Mouse (Mus musculus) neural tube, embryonic 15.5 days (tissue): Measurements from ENCODE around the gene Nprl3. TPM values are rescaled to one million over a fixed set of nuclear protein-coding genes. Genes with fewer than 3 reads are reported as not detected.

Source experiments
- ATAC-seq: fragments of 200-750 bp; cut with Nextera tagmentation; 2 replicates; pipeline ENCODE4 v1.8.0; 2017; ENCODE audit warnings: mild to moderate bottlenecking, moderate TSS enrichment, moderate library complexity; ENCODE audit not compliant: low FRiP score
- H3K27ac ChIP-seq: fragments of 300-500 bp; sonication (generic); replicated peaks from 2 replicates; pipeline ENCODE4 v1.5.1; 2015; ENCODE audit warnings: mild to moderate bottlenecking, inconsistent platforms
- H3K27me3 ChIP-seq: fragments of 300-500 bp; sonication (generic); replicated peaks from 2 replicates; pipeline ENCODE4 v1.6.1; 2015; ENCODE audit warnings: inconsistent platforms
- H3K36me3 ChIP-seq: fragments of 300-500 bp; sonication (generic); 2 replicates; pipeline ENCODE4 v1.6.1; 2015; ENCODE audit warnings: inconsistent platforms
- H3K4me1 ChIP-seq: fragments of 300-500 bp; sonication (generic); 2 replicates; pipeline ENCODE4 v1.6.1; 2015; ENCODE audit warnings: inconsistent platforms
- H3K4me2 ChIP-seq: fragments of 300-500 bp; sonication (generic); 2 replicates; pipeline ENCODE4 v1.6.1; 2015; ENCODE audit warnings: inconsistent platforms, mild to moderate bottlenecking, moderate library complexity
- H3K4me3 ChIP-seq: fragments of 300-500 bp; sonication (generic); replicated peaks from 2 replicates; pipeline ENCODE4 v1.5.1; 2015; ENCODE audit warnings: mild to moderate bottlenecking, inconsistent platforms
- H3K9ac ChIP-seq: fragments of 300-500 bp; sonication (generic); replicated peaks from 2 replicates; pipeline ENCODE4 v1.6.1; 2015; ENCODE audit warnings: mild to moderate bottlenecking, inconsistent platforms
- H3K9me3 ChIP-seq: fragments of 300-500 bp; sonication (generic); replicated peaks from 2 replicates; pipeline ENCODE4 v1.6.1; 2016; ENCODE audit warnings: inconsistent platforms
- WGBS: fragments of 180-500 bp; shearing (Covaris S2); methylation state at CpG from one replicate; pipeline ENCODE4 v1.1.7; 2015; ENCODE audit warnings: mixed read lengths; 5-methylcytosine and 5-hydroxymethylcytosine counted together
- polyA plus RNA-seq: library from polyadenylated mRNA; unstranded; fragments of >200 nt; fragmentation: Nextera tagmentation; extraction: Ambion mirVana; gene quantifications from 2 replicates; pipeline ENCODE4 v1.2.1, GENCODE M21; 2015

Nprl3 gene
- polyA plus RNA-seq, 1 experiment from 2014 or later = 38.8 TPM

DNA sequence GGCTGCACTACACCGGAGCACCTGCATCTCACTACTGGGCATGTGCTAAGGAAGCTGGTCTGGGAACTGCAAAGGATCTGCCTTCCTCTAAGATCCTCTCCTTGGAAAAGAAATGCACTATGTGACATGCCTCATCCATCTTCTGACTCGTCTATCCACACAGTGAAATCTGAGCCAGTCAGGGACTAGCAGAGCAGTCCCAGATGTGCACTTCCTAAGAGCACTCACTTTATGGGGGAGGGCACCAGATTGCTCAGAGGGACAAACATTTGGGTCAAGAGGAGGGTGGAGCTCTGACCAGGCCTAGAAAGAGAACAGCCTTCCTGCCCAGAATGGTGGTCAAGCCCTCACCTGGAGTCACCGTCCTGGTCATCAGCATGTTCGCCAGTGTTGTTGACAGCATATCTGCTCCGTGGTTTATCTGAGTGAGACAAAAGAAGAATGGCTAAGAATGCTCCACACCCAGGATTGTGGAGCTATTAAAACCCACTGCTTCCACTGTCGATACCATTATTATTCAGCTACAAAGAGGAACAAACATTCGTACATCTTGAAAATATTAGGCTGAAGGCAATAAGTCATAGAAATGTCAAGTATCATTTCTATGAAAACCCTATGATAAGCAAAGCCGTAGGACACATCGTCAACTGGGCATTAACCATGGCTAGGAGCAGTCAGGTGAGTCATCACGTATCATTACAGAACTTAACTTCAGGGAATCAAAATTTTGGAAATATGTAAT is 4.7 kb downstream of the Nprl3 start:
- no peak overlapping the region for H3K4me2 ChIP-seq
- no peak overlapping the region for H3K4me3 ChIP-seq
- H3K27ac ChIP-seq = no peak overlapping the region
- no peaks in the 10 kb centered on the region for H3K27me3 ChIP-seq
- no peaks in the 10 kb centered on the region for H3K9me3 ChIP-seq
- 0 out of 2 replicates have a peak, but pooled peaks cover 16% of the 10 kb centered on the region for H3K36me3 ChIP-seq
- 87% methylated on average over 10 of the region's 10 CpGs for WGBS
- no peak overlapping the region for H3K9ac ChIP-seq
- peaks cover 11% of the 10 kb centered on the region for H3K4me1 ChIP-seq
- no peak for ATAC-seq

DNA sequence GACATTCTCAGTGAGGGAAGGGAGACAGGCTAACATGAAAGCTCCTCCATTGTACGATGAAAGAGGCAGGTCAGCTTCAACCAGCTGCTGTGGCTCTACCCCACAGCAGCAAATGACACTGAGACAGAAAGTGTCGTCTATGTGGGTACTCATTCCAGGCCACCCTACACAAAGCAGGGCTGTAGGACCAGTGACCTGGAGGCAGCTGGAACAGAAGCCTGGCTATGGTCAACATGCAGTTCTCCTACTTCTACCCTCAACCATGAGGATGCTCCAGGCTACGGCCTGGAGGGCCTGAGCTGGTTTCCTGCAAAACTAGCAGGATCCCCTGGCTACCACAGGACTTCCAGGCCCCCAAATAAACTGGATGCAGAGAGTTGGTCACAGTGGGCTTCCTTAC is 10.9 kb downstream of the Nprl3 start:
- Histone ChIP-seq H3K4me3 (no peak overlapping the region), H3K9ac (no peak overlapping the region), H3K27ac (no peak overlapping the region), H3K4me2 (no peak overlapping the region), H3K9me3 (no peaks in the 10 kb centered on the region), H3K4me1 (no peaks in the 10 kb centered on the region), H3K36me3 (0 out of 2 replicates have a peak, but pooled peaks cover 30% of the 10 kb centered on the region), H3K27me3 (no peaks in the 10 kb centered on the region)
- ATAC-seq = no peak
- 90% methylated on average over 3 of the region's 3 CpGs for WGBS

DNA sequence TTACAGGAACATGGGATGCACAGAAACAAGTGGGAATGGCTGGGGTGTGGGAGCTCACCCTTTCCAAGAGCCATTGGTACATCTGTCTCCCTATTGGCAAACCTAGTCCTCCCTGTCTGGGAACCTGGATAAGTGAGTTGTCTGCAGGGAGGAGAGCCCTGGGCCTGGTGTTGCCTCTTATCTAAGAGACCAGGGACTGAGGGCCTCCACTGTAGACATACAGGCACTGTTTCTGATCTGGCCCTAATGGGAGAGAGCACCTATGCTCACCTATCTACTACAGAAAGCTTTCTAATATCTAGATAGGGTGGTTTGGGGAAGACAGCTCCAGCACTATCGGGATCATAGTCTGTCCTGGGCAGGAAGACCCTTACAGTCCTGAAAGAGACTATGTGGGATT is 11.4 kb downstream of the Nprl3 start:
- H3K4me3 ChIP-seq = no peak overlapping the region
- 96% methylated on average over 1 of the region's 1 CpGs for WGBS
- ATAC-seq = no peak
- no peaks in the 10 kb centered on the region for H3K27me3 ChIP-seq
- no peaks in the 10 kb centered on the region for H3K4me1 ChIP-seq
- no peak overlapping the region for H3K4me2 ChIP-seq
- H3K36me3 ChIP-seq = 0 out of 2 replicates have a peak, but pooled peaks cover 30% of the 10 kb centered on the region
- H3K27ac ChIP-seq = no peak overlapping the region
- H3K9ac ChIP-seq = no peak overlapping the region
- no peaks in the 10 kb centered on the region for H3K9me3 ChIP-seq

DNA sequence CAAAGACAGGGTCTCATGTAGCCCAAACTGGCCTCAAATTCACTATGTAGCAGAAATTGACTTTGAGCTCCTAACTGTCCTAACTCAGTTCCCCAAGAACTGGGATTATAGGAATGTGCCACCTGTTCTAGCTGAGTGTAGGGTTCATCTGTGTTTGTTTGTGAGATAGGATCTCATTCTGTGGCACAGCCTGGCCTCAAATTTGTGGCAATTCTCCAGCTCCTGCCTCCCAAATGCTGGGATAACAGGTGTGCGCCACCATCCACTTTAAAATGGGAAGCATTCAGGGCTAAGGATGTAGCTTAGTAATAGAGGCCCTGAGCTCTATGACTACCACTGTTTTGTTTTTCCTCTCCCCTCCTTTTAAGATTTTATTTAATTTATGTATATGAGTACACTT is 14.4 kb downstream of the Nprl3 start:
- Histone ChIP-seq H3K27me3 (no peaks in the 10 kb centered on the region), H3K4me3 (no peak overlapping the region), H3K4me2 (no peak overlapping the region), H3K9ac (no peak overlapping the region), H3K9me3 (no peaks in the 10 kb centered on the region), H3K36me3 (peaks cover 38% of the 10 kb centered on the region), H3K27ac (no peak overlapping the region), H3K4me1 (no peaks in the 10 kb centered on the region)
- ATAC-seq = no peak
- WGBS = 93% methylated on average over 1 of the region's 1 CpGs

DNA sequence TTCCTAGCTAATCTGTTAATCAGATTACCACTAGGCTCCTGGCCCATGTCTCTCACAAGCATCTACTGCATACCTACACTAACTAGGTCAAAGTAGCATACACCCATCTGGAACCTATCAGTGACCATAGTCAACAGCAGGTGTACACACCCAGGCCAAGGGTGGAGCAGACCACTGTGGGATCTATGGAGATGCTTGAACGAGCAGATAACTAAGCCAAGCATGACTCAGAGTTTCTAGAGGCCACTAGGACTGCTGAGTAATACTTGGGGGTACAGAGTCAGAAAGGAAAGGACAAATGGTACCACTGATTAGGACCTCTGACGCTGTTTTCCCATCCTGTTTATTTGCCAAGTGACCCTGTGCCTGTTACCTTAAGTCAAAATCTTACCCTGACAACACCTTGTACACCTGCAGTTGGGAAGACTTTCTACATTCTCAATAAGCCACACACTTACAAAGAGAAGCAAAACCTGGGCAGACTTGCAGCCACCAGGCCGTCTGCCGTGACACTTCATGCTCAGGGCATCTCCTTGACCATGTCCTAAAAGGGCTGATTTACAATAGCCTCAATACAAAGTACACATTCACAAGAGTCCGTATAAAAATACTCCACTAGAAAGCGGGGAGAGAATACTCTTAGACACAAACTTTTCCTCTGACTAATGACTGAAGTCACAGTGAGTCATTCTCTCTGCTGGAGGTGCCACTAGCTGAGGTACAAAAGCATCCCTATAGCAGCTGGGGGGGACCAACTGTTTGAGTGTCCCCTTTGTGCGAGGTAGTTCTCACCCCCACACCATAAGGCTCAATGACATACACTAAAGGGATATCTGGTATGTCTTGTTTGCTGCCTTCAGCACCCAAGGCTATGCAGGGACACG is 16.4 kb downstream of the Nprl3 start:
- H3K4me1 ChIP-seq = no peaks in the 10 kb centered on the region
- H3K27me3 ChIP-seq = no peaks in the 10 kb centered on the region
- no peak overlapping the region for H3K9ac ChIP-seq
- no peak overlapping the region for H3K4me2 ChIP-seq
- H3K36me3 ChIP-seq = peaks cover 58% of the 10 kb centered on the region
- ATAC-seq = no peak
- H3K9me3 ChIP-seq = no peaks in the 10 kb centered on the region
- H3K27ac ChIP-seq = no peak overlapping the region
- H3K4me3 ChIP-seq = no peak overlapping the region
- WGBS = 87% methylated on average over 8 of the region's 8 CpGs

DNA sequence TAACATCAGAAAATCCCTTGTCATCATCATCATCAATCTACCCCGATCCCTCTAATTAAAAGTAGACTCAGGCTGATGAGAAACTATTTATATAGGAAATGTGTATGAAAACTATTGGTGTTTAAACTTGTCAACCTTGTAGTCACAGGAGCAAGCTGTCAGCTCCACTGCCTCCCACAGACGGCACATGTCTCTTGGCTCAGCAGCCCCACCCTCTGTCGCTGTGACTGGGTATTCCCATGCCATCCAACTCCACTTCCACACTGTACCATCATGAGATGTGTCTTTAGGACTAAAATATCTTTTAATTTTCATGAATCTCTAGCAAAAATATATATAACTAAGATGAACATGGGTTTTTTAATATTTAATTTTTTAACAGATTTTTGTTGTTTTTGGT is 19.2 kb downstream of the Nprl3 start:
- Histone ChIP-seq H3K4me2 (no peak overlapping the region), H3K36me3 (peaks cover 68% of the 10 kb centered on the region), H3K4me1 (peaks cover 9% of the 10 kb centered on the region; the same call in 1 of the 2 replicates), H3K27me3 (no peaks in the 10 kb centered on the region), H3K9ac (no peak overlapping the region), H3K9me3 (no peaks in the 10 kb centered on the region), H3K4me3 (no peak overlapping the region), H3K27ac (no peak overlapping the region)
- 89% methylated on average over 3 of the region's 3 CpGs for WGBS
- ATAC-seq = no peak

DNA sequence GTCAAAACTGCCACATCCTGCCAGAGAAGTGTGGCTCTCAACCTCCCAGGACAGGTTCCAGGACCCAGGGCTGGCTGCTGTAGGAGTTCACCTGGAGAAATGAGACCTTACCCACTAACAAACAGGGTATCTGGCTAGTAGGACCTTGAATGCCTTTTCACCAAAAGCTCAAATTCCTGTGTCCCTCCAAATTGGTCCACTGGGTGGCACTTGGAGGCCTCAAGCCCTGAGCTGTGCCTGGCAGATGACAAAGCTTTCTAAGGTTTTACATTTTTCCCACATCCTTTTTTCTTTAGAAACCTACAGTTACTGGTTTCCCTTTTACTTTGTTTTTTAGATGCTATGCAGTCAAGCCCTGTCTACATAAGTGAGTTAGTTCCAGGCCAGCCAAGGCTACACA is 20.4 kb downstream of the Nprl3 start:
- Histone ChIP-seq H3K9me3 (no peaks in the 10 kb centered on the region), H3K27ac (no peak overlapping the region), H3K9ac (no peak overlapping the region), H3K36me3 (peaks cover 56% of the 10 kb centered on the region), H3K4me3 (no peak overlapping the region), H3K4me1 (peaks cover 12% of the 10 kb centered on the region; the same call in 1 of the 2 replicates), H3K4me2 (no peak overlapping the region), H3K27me3 (no peaks in the 10 kb centered on the region)
- no peak for ATAC-seq

DNA sequence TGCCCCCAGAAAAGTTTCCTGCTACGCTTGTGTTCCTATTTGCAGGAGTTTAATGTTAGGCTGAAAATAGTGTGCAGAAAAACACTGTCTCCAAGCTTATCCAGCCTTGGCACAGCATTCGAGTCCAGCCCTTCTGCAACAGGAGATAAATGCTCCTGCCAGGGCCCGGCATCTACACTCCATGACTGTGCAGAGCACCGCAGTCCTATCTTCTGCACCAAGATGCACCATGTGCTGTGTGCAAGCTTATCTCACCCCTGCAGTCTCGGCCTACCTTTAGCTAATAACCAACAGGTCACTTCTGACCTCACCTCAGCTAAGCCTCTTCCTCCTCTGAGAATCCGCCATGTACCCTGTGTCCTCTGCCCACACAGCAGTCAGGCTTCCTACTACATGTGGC is 21.9 kb downstream of the Nprl3 start:
- Histone ChIP-seq H3K4me3 (no peak overlapping the region), H3K4me2 (no peak overlapping the region), H3K27ac (no peak overlapping the region), H3K9me3 (no peaks in the 10 kb centered on the region), H3K36me3 (peaks cover 65% of the 10 kb centered on the region), H3K9ac (no peak overlapping the region), H3K4me1 (peaks cover 12% of the 10 kb centered on the region; the same call in 1 of the 2 replicates), H3K27me3 (no peaks in the 10 kb centered on the region)
- WGBS = 95% methylated on average over 6 of the region's 6 CpGs
- no peak for ATAC-seq

DNA sequence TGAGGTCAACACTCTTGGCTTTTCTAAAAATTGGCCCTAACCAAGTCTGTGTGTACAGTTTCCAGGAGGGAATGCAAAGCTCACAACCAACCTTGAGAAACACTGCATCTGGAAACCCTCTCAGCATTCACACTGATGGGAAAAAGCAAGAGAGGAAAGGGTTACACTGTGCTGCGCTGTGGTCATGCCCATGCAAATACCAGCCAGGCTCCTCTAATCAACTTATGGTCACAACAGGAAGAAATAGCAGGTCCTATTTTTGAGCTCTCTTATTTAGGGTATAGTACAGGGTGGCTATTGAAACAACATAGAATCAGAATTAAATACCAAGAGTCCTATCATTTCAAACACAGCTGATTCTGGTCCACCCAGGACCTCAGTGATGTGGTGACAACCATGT is 22.9 kb downstream of the Nprl3 start:
- Histone ChIP-seq H3K9ac (no peak overlapping the region), H3K36me3 (peaks cover 64% of the 10 kb centered on the region), H3K4me3 (no peak overlapping the region), H3K4me2 (no peak overlapping the region), H3K9me3 (no peaks in the 10 kb centered on the region), H3K4me1 (peaks cover 12% of the 10 kb centered on the region; the same call in 1 of the 2 replicates), H3K27ac (no peak overlapping the region), H3K27me3 (no peaks in the 10 kb centered on the region)
- no peak for ATAC-seq
- WGBS = 94% methylated on average over 1 of the region's 1 CpGs

DNA sequence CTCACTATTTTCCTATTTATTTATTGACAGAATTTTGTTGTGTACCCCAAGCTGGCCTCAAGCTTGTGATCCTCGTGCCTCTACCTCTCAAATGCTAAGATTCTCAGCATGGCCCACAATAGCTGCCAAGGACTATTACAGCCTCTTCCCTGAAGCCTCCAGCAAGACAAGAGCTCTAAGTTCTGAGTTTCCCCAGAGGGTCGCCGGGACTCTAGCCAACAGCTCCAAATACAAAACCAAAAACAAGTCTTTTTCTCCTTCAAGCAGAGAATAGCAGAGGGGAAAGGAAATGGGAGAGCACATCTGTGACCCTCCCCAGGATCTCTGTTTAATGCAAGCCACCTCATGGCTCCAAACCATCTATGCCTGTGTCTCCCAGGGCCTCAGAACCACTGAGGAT is 23.4 kb downstream of the Nprl3 start:
- WGBS = 80% methylated on average over 3 of the region's 3 CpGs
- Histone ChIP-seq H3K9me3 (no peaks in the 10 kb centered on the region), H3K27me3 (no peaks in the 10 kb centered on the region), H3K4me1 (peaks cover 12% of the 10 kb centered on the region; the same call in 1 of the 2 replicates), H3K9ac (no peak overlapping the region), H3K36me3 (peaks cover 63% of the 10 kb centered on the region), H3K27ac (no peak overlapping the region), H3K4me3 (no peak overlapping the region), H3K4me2 (no peak overlapping the region)
- no peak for ATAC-seq

DNA sequence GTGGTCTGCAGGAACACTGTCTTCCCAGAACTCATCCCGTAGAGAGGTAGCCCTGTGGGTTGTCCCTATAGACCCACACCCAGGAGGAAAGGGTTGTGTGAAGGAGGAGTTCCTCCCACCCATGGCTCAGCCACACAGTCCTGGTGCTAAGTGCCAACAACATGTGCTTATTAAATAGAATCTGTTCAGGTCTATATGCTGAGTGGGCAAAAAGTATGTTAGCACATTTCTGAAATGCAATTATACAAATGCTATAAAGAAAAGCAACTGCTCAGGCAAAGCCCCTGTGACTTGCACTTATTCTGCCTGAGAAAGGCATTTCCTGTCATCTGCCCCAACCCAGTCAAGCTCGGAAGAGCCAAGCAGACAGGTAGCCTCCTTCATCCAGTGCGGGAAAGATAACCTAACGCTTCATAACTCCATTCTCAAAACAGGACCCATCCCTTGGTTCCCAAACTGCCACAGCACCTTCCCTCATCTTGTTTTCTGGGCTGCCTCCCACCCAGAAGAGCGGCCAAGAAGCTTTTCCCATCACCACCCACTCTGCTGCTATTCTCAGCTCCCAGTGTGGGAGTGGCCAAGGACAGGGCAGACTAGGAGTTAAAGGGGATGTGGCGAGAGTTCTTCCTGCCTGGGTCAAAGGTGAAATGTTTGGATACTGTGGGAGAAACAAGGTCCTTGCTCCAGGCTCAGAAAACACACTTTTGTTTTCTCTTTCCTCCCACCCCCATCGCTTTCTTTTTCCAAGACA is 24.1 kb downstream of the Nprl3 start:
- no peaks in the 10 kb centered on the region for H3K27me3 ChIP-seq
- no peaks in the 10 kb centered on the region for H3K9me3 ChIP-seq
- H3K4me3 ChIP-seq = no peak overlapping the region
- no peak for ATAC-seq
- peaks cover 57% of the 10 kb centered on the region for H3K36me3 ChIP-seq
- H3K4me1 ChIP-seq = peaks cover 12% of the 10 kb centered on the region
- no peak overlapping the region for H3K9ac ChIP-seq
- WGBS = 77% methylated on average over 7 of the region's 7 CpGs
- no peak overlapping the region for H3K4me2 ChIP-seq
- H3K27ac ChIP-seq = 0 out of 2 replicates have a peak overlapping the region, but pooled peaks have one; percentile 18
